Mouse (Mus musculus) frontal cortex, postnatal 36 days (tissue): ENCODE data around the gene Pdlim4.

Source experiments
- DNase-seq, 2 experiments: peaks; one replicate each; pipeline ENCODE4 v3.0.0; 2022; ENCODE audit warnings: low spot score in 2 of 2

The Pdlim4 gene

DNA sequence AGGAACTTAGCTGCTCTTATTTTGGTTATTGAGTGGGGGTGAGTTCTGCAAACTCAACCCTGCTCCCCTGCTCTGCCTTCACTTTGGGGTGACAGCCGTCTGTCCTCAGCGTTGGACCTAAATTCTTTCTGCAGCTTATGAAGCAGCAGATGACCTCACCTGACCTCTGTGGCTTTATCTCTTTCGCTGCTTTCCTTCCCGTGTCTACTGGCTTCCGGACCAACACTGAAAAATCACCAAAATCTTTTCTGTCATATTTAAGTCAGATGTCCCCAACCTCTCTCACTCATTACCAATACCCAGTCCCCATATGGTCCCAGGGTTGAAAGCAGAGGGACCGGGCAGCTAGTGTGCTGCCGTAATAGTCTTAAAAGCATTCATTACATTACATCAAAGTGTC, 23.4 kb upstream of the Pdlim4 start:
- DNase-seq = no peak

DNA sequence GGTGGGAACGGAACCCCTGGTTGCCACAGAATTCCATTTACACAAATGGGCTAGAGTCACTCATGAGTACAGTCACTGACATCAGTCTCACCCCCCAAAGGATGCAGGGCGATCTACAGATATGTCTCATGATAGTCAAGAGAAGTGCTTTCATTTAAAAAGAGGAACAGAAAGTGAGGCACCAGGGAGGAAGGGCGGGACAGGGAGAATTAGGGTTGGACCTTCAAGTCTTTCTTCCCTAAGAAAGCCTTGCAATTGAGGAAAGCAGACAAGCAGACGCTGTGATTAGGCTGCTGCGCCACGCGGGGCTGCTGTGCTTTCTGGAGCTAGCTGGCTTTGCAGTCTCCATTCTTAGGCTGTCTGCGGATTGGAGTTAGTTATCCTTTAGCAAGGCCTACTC, 22.9 kb upstream of the Pdlim4 start:
- no peak for DNase-seq

- no peak for DNase-seq
Measured at GRCm38 (mm10) chr11:54090091-54090879, 21.5 kb upstream of the Pdlim4 start.

DNA sequence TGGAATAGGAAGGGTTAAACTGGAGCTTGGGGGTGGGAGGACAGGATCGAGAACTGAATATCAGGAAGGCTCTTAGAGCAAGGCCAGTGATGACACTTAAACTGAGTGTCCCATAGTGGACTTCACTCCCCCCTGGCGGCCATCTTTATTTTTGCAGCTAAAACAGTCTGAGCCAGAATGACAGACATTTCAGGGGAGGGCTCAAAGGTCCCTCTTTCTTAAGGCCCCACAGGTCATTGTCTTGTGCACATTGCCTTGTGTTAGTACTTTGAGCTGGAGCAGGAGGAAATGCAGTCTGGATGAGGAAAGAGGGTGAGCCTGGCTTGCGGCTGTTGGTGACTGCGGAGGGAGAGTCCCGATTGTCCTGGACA, 20.1 kb upstream of the Pdlim4 start:
- peak; percentile 69 to 77 for DNase-seq

- no peak for DNase-seq
Measured at GRCm38 (mm10) chr11:54088253-54088946, 19.6 kb upstream of the Pdlim4 start.

GRCm38 (mm10) chr11:54085816-54086215, 17.0 kb upstream of the Pdlim4 start:
- DNase-seq = no peak

- DNase-seq = no peak
Measured at GRCm38 (mm10) chr11:54084976-54085375, 16.2 kb upstream of the Pdlim4 start.

GRCm38 (mm10) chr11:54082725-54083124, 13.9 kb upstream of the Pdlim4 start:
- DNase-seq = no peak

GRCm38 (mm10) chr11:54080435-54080834, 11.6 kb upstream of the Pdlim4 start:
- no peak for DNase-seq

GRCm38 (mm10) chr11:54076101-54076500, 7.3 kb upstream of the Pdlim4 start:
- DNase-seq = no peak

DNA sequence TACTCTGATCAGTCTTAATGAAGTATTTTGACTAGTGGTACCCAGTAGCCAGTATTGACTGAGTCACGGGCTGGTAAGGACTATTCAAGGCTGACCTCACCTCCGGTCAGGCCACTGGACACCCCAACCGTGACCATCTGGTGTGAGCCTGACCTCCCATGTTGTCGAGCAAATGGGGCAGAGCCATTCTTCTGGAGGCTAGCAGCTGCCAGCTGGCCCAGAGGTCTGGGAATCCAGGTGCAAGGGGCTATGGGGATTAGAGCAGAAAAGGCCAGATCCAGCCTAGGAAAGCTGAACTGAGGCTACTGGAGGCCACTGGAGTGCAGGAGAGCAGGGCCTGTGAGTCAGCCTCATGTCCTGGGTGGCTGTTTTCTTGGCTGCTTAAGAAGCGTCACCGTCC, 6.5 kb upstream of the Pdlim4 start:
- DNase-seq = no peak

- DNase-seq = no peak
Measured at GRCm38 (mm10) chr11:54073291-54073690, 4.5 kb upstream of the Pdlim4 start.

DNA sequence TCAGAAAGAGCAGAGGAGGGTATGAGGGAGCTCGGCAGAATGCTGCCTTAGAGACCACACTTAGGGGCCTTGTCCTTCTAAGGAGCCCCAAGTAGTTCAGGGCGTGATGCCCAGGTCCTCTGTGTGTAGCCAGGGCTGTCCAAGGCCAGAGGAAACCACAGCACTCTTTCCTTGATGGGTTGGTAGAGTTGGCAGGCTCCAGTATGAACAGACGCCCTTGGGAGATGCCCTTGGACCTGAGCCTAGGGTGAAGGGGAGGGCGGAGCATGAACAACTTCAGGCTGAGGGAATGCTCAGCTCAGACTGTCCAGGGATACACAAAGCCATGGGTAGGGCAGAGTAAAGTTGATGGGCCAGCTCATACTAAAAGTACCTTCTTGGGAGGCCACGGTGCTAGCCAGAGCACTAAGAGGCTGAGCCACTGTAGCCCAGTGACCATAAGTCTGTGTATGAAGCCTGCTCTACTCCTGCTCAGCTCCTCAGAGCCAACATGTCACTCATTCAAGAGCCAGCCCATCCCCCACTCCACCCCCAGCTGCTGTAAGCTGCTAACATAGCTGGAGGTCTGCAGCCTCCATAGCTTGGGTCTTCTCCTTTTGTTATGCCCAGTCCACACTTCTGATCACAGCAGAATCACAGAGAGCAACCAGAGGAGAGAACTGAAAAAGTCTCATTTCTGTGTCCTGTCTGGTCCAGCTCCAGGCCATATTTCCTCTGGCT, 3.1 kb upstream of the Pdlim4 start:
- DNase-seq = no peak

DNA sequence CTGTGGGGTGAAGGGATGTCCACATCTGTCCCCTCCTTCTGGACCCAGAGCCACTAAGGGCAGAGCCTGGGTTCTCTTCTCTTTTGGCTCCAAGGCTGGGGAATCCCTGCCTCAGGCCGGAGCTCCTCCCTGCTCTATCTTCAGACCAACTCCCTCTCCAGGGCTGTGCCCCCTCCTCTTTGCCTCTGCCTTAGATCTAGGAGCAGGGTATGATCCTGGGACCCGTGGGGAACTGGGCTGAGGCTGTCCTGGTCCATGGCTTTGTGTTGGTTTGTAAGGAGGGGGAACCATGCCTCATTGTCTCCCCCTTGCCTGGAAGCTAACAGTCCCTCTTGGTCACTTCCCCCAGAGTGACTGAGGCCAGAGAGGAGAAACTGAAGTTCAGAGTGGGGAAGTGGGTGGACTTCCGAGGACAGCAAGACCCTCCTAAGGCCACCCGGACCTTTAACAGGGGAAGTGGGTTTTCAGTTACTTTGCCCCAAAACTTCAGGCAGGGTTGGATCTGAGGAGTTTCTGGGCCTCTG, 756 bp downstream of the Pdlim4 start:
- DNase-seq = no peak

GRCm38 (mm10) chr11:54067318-54067995, 1.4 kb downstream of the Pdlim4 start:
- no peak for DNase-seq

DNA sequence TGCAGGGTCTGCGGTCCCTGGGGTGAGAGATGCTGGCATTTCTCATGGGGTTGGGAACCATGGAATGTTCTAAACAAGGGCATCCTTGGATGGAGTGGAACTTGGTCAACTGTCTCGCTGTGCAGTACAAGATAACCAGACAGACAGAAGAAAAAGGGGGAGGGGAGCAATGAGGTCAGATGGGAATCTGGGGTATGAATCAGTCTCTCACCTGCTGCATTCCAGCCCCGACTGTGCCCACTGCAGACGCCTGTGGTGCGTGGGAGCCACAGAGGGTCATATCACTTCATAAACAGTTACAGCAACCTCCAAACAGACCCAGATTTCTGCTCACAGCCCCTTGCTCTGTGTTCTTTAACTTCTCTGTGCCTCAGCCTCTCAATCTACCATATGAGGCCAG, 2.4 kb downstream of the Pdlim4 start:
- no peak for DNase-seq

- DNase-seq = no peak
Measured at GRCm38 (mm10) chr11:54065915-54066178, 3.0 kb downstream of the Pdlim4 start.

DNA sequence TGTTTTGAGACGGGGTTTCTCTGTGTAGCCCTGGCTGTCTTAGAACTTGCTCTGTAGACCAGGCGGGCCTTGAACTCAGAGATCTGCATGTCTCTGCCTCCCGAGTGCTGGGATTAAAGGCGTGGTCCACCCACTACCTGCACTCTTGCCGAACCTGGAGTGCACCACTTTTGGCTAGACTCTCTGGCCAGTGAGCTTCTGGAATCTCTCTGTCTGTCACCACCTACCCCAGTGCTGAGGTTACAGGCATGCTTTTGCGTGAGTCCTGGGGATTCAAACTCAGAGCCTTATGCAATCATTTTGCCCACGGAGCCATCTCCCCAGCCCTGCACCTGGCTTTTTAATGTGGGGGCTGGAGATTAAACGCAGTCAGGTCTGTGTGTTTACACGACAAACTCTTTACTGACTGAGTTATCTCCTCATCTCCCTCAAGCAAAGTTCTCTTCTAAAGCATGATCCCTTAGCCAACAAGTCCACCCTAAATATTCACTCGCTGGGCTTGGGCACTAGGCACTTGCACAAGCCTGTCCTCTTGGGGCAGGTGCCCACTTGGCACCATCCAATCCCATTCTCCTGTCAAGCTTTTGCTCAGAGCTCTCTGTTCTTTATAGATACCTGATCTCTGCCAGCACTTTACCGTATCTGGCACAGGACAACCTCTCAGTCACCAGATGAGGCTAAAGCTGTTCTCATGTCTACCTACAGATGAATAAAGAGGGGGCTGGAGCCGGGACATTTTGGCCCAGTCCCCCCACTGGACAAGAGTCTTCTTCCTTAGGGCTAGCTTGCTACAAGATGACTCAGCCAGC, 3.5 kb downstream of the Pdlim4 start:
- no peak for DNase-seq

GRCm38 (mm10) chr11:54064412-54064978, 4.3 kb downstream of the Pdlim4 start:
- no peak for DNase-seq

- DNase-seq = no peak
Measured at GRCm38 (mm10) chr11:54063472-54063775, 5.4 kb downstream of the Pdlim4 start.

- DNase-seq = no peak
Measured at GRCm38 (mm10) chr11:54062753-54063471, 5.9 kb downstream of the Pdlim4 start.
